Mouse (Mus musculus) cerebellum, postnatal 10 days (tissue): Measurements from ENCODE around the gene D430042O09Rik.

Experiments
- DNase-seq, 2 experiments: peaks; one replicate each; pipeline ENCODE4 v3.0.0; 2021; ENCODE audit warnings: mixed read lengths in 2 of 2

Gene D430042O09Rik

GRCm38 (mm10) chr7:125878040-125878439 lies 170.4 kb downstream of the D430042O09Rik start:
- no peak for DNase-seq

- DNase-seq = no peak
Measured at GRCm38 (mm10) chr7:125883232-125883631, 175.5 kb downstream of the D430042O09Rik start.

- DNase-seq = no peak
Measured at GRCm38 (mm10) chr7:125886116-125886680, 178.5 kb downstream of the D430042O09Rik start.

DNA sequence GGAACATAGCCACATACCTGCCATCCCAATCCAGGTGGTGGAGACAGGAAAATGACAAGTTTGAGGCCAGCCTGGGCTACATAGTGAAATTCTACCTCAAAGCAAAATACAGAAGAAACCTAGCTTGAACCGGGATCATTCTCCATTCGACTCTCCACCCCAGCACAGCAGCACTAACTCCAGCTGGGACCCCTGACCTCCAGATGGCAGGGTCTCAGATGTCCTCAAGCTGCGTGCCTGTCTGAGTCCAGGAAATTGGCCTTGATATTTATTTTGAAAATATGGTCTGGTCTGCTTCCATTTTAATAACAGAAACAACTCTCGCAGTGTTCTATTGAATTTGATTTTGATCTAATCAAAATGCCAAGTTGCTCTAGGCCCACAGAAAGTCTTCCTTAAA lies 179.4 kb downstream of the D430042O09Rik start:
- no peak for DNase-seq

DNA sequence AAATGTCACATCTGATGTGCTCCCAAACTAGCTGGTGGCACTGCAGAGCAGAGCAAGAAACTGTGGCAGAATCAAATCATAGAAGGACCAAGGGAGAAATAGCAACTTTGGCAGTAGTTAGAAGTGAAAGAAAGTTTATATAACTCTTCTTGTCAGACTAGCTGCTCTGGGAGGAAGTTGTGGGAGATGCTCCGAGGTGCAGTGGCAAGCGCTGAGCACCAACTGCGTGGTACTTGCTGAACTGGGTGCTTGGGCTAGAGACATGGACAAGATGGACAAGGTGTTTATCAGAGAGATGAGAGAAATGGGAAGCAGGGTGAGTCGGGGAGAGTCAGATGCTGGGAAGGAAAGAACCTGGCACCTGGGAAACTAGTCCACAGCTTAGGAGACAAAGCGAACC lies 180.1 kb downstream of the D430042O09Rik start:
- no peak for DNase-seq

GRCm38 (mm10) chr7:125888373-125888772 lies 180.7 kb downstream of the D430042O09Rik start:
- peak; percentile 53 to 67 for DNase-seq

GRCm38 (mm10) chr7:125893621-125894020 lies 185.9 kb downstream of the D430042O09Rik start:
- DNase-seq = no peak

DNA sequence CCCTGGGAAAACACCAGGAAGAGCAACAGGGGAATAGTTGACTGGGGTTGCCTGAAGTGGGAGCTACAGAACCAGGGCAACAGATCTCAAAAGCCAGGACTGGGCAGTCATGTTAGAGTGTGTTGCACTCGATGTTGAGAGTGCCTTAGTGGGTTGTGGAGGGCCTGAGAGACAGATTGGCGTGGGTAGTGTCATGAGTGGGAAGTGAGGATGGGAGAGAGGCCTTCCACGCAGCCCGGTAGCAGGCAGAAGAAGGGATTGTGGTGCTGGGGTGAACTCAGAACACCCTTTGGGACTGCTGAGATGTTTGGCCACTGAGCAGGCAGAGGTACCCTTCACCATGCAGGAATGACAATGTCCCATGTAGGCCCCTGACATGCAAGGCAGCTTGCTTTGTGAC lies 189.4 kb downstream of the D430042O09Rik start:
- no peak for DNase-seq

DNA sequence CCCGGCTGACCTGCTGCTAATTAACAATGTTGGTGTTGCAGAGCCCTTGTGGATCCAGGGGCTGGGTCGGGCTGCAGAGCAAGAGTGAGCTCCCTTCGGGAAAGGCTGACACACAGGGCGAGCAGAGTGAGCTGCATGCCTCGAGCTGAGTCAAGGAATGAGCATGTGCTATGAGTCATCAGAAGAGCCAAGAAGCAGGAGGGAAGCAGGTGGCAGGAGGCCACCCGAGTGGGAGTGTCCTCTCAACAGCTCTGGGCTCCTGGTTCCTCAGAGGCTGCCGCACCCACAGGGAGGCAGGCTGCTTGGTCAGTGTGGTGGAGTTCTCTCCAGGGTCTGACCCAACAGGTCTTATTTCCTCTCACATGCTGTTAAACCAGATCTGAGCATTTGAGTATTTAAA lies 191.3 kb downstream of the D430042O09Rik start:
- peak; percentile 45 to 53 for DNase-seq

- no peak for DNase-seq
Measured at GRCm38 (mm10) chr7:125899916-125900315, 192.2 kb downstream of the D430042O09Rik start.

- no peak for DNase-seq
Measured at GRCm38 (mm10) chr7:125900386-125901161, 192.9 kb downstream of the D430042O09Rik start.

DNA sequence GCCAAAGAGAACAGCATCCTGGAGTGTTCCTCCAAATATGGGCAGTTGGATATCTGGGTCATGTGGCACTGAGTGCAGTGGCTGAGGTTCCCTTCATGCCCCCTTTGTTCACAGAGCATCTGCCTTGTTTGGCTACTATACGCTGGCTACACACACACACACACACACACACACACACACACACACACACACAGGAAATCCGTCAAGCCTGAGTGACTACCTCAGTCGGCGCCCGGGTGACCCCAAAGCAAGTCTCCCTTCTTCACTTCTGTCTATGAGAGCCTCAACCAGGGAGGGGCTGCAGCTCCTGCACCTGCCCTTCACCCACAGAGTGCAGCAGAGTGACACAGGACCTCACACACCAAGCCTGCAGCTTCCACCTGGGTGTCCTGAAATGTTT lies 213.1 kb downstream of the D430042O09Rik start:
- DNase-seq = no peak

DNA sequence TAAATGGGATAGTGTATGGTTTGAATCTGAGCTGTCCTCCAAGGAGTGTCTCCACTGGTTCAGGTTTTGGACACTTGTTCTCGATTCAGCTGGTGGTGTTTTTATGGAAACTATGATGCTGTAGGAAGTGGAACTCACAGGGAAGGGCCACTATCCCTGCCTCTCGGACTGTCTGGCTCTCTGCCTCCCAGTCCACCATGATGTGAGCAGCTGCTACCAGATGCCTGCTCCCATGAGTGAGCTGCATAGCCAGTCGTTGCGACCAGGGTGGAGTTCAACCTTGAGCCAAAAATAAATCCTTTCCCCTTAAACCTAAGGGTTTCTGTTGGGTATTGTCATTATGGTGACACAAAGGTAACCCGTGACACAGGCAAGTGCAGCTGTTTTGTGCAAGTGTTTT lies 216.4 kb downstream of the D430042O09Rik start:
- no peak for DNase-seq
